Mouse (Mus musculus) activated CD4-positive, CD25-positive, alpha-beta regulatory T cell (primary cell): ENCODE results near the gene Gm21973. TPM values are rescaled to one million over a fixed set of nuclear protein-coding genes. Genes with fewer than 3 reads are reported as not detected.

Experiments
- polyA plus RNA-seq, 2 experiments: library from polyadenylated mRNA; unstranded; fragments of 100-300 nt; shearing (Covaris generic); gene quantifications; one replicate each; pipeline ENCODE4 v1.2.1; 2017

Gene Gm21973
- not detected for polyA plus RNA-seq

GRCm38 (mm10) chr15:10325080-10325479 lies at the start of gene Gm21973:
TSS of gene Gm21973 (plus strand) at chr15:10325380.

GRCm38 (mm10) chr15:10358039-10358948 lies 33.1 kb downstream of the Gm21973 start, which contains the start of gene Agxt2:
TSS of gene Agxt2 (plus strand) at chr15:10358532.

Other genes starting within 250 kb of the Gm21973 start
- gene Prlr, start 148.1 kb upstream of the Gm21973 start, polyA plus RNA-seq = under 1 TPM in 1 of 2 experiments, not detected in 1; 0.68 TPM
- not detected for gene Agxt2, start 33.2 kb downstream of the Gm21973 start, polyA plus RNA-seq
- gene Dnajc21, start 145.1 kb downstream of the Gm21973 start, polyA plus RNA-seq = 10 to 100 TPM; 29.2 to 34.7 TPM
- gene Brix1, start 160.6 kb downstream of the Gm21973 start, polyA plus RNA-seq = 100 to 1,000 TPM in 1 of 2 experiments, 10 to 100 TPM in 1; 83.4 to 125 TPM
- gene Rad1, start 160.6 kb downstream of the Gm21973 start, polyA plus RNA-seq = 10 to 100 TPM; 42.4 to 42.8 TPM
- gene Ttc23l, start 233.3 kb downstream of the Gm21973 start, polyA plus RNA-seq = not detected